Mouse (Mus musculus) layer of hippocampus, postnatal 10 days (tissue): Measurements from ENCODE around the gene Sarnp. TPM values are rescaled to one million over a fixed set of nuclear protein-coding genes. Genes with fewer than 3 reads are reported as not detected.
"Not testable (repeated sequence)": the region's sequence is repeated elsewhere in the genome, so short reads cannot be mapped to it uniquely, and the experiment has no call there.

Experiments
- DNase-seq, 2 experiments: peaks; one replicate each; pipeline ENCODE4 v3.0.0; 2021; ENCODE audit warnings: low spot score in 2 of 2
- total RNA-seq, 2 experiments: library from RNA; stranded (reverse); gene quantifications; 2 replicates each; pipeline ENCODE4 v1.2.3; 2021

The Sarnp gene
- total RNA-seq, 2 experiments from 2014 or later = 40.9 to 48.2 TPM

DNA sequence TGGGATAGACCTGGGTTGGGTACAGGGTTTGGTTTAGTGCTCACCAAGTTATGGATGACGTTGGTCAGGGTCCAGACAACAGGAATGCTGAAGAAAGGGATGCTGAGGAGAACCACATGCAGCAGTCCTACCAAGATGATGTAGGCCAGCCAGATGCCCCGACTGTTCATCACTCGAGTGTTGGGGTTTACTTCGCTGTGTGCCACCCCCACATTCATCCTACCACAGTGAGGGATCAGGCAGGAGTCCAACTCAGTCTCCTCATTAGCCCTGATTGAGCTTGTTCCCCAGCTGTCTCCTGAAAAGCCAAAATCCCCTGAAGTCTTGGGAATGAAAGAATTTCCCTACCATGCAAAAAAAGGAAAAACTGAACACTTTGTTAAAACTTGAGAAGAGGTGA lies 3.1 kb downstream of the Sarnp start:
- no peak for DNase-seq

DNA sequence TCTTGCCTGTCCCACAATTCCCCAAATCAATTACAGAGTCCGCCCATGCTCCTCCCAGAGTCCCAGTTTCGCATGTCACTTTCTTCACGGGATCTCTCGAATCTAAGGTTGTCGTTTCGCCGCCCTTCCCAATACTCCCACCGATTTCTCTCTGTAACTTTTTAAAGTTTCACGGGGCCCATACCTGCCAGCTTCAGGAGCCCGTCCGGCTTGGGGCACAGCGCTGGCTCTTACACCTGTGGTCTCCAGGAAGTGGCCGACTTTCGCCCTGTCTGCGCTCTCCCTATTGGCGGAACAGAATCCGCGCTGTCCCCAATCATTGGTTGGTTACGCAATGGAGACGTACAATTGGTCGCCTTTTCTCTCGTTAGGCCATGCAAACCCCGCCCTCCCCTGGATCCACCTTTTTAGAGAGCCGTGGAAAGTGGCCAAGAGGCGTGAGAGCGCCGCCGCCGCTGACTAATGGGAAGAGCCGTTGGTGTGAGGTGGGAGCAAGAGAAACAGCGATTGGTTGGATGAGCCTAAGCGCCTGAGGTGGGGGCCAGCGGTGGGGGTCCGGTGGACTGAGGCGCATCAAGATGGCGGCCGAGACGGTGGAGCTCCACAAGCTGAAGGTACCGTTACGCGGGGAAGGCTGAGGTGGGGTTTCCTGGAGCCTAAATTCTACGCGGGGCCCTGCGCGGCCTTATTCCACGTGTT lies 4.4 kb downstream of the Sarnp start, which contains the start of gene Ormdl2:
Ormdl2 (minus strand) TSS at position 288 of the 699 bp plus-strand sequence.
- peak; percentile 99 to 100 for DNase-seq

DNA sequence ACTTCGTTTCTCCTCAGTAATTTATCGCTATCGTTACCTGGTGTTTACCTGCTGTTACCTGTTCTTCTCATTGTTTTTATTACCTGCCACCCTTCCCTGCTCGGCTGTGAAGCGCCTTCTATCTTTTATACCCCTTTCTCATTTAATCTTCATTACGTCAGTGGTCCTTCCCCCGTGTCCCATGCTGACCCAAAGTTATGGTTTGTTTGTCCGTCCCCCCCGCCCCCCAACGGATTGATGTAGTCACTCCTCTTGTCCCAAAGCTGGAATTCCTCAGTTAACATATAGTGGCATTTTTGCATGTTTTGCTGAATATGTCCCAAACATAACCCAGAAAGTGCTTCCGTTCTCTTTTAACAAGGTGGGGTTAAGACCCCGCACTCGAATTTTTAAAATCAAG lies 5.0 kb downstream of the Sarnp start:
- no peak for DNase-seq

DNA sequence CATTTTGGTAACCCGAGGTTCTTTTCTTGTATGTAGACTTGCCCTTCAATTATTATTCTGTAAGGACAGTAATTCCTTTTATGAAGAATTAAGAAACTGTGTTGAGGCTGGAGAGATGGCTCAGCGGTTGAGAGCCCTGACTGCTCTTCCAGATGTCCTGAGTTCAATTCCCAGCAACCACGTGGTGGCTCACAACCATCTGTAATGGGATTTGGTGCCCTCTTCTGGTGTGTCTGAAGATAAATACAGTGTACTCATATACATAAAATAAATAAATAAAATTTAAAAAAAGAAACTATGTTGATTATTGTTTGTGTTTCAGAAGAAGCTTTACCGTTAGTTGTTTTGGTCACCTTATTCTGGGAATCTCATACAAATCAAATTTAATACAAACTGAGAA lies 6.0 kb downstream of the Sarnp start:
- DNase-seq = not testable (repeated sequence)

DNA sequence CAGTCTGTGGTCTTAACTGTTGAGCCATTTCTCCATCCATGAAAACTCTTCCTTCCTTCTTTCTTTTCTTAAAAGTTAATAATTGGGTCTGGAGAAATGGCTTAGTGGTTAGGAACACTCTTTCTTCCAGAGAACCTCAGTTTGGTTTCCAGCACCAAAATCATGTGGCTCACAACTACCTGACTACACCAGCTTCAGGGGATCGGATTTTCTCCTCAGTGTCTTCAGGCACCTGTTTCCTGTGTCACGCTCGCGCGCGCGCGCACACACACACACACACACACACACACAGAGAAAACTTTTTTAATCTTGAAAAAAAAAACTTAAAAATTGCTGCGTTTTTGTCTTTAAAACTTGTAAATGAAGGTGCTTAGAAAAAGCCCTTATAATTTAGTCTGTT lies 6.7 kb downstream of the Sarnp start:
- DNase-seq = no peak

DNA sequence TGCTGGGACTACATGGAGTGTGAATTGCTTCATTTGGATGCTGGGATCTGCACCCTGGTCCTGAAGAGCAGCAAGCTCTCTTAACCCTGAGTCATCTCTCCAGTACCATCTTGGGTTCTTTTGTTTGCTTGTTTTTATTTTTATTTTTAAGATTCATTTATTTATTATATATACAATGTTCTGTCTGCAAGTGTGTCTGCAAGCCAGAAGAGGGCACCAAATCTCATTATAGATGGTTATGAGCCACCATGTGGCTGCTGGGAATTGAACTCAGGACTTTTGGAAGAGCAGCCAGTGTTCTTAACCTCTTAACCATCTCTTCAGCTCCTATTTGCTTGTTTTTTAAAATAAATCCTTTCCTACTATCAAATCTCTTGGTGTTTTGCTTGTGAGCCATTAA lies 20.3 kb downstream of the Sarnp start:
- DNase-seq = no peak

DNA sequence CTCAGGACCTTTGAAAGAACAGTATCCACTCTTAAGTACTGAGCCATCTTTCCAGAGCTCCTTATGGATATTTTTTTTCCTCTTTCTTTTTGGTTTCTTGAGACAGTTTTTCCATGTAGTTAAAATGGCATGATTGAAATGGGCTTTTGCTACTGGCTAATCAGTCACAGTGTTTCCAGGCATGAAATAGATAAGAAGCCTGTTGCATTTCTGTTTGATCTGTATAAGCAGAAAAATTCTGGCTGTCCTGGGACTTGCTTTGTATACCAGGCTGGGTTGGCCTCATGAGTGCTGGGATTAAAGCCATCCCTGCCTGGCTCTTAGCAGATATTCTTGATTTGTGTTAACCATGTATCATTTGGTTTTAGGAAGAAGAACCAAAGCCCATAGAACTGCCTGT lies 22.3 kb downstream of the Sarnp start:
- DNase-seq = no peak

DNA sequence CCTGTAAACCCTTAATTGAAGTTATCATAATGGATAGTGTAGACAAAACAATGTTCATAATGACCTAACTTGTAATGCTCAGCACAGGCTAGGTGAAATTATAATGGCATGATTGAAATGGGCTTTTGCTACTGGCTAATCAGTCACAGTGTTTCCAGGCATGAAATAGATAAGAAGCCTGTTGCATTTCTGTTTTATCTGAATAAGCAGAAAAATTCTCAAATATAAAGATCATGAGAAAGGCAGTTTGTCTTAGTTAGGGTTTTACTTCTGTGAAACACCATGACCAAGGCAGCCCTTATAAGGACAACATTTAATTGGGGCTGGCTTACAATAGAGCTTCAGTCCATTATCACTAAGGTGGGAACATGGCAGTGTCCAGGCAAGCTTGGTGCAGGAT lies 23.5 kb downstream of the Sarnp start:
- DNase-seq = no peak

DNA sequence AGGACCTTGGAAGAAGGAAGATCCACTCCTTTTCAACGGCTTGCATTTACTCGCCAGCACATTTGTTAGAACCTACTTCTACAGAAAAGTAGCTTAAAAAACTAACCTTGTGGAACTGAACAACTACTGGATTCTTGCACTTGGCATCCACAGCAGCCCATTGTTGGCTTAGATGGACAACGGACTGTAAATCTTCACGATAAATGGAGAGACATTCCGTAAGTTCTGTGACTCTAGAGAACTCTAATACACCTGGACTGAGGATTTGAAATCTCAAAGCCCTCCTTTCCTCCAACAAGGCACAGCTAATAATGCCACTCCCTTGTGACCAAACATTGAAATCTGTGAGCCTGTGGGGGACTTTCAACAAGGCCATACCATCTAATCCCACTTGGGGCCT lies 26.1 kb downstream of the Sarnp start:
- no peak for DNase-seq

DNA sequence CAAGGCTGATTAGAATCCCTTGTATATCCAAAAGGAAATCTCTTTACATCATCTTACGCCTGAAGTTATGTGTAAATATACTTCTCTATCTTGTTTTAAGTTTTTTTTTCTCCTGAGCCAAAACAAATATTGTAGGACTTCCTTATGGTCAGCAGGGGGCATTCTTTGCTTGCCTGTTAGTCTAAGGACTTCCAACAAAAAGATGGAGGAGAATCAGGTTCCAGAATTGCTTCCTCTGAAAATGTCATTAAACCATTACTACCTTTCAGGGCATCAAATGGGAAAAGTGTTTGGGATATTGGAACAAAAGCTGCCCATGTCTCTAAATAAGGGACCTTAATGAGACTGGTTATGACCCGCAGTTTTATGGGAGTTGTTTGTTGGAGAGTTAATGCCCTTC lies 28.4 kb downstream of the Sarnp start:
- no peak for DNase-seq

DNA sequence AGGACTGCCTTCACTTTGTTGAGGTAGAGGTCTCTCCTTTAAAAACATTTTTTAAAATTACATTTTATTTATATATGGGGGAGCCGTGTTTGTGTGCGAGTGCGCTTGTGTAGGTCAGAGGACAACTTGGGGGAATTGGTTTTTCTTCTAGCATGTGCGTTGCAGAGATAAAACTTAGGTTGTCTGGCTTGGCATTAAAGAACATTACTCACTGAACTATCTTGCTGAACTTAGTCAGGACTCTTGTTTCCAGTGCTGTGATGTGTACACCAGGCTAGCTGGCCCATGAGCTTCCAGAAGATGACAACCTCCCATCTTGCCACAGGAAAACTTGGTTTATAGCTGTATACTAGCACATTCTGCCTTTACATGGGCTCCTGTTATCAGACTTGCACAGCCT lies 29.5 kb downstream of the Sarnp start:
- no peak for DNase-seq

DNA sequence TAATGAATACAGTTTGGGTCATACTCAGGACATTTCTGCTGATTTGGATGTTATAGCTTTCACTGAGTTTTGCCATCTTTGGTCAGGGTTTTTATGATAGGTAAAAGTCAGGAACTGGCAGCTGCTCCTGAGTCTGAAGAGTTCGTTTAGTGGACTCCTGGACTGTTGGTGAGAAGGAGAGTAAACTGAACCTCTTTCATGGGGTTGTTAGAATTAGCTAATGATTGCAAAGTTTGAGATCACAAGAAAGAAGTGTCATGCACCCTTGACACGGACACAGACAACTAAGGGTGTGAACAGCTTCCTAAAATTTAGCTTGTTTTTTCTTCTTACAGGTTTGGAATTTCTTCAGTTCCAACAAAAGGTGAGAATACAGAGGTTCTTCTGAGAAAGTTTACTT lies 31.3 kb downstream of the Sarnp start:
- no peak for DNase-seq

DNA sequence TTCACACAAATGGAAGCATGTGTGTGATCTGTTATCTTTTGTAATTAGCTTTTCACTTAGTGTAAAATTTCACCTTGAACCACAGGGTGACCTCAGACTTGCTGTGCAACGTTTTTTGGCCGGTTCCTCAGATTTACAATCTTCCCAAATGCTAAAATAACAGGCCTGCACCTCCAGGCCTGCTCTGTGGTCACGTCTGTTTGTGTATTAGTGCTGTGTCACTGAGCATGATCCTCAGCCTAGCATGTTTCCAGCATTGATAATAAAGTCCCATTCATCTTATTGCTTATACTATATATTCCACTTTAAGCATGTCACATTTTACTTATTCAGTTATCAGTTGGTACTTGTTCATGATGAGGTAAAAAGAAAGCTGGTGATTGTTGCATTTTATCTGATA lies 33.2 kb downstream of the Sarnp start:
- DNase-seq = no peak

DNA sequence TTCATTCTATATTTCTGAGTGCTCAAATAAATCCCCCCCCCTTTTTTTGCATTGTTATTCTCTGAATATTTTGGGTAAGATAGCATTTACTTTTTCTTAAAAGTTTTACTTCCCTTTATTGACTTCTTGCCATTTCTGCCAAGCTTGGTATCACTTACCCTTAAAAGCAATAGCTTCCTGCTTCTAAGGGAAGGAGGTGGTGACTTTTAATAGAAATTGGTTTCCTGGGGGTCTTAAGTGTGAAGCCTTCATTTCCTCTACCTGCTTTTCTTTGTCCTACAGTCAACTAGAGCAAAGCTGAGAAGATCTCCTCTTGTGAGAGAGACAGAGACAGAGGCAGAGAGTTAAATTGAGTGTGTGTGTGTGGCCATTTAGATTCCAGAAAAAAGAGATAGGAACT lies 44.0 kb downstream of the Sarnp start:
- no peak for DNase-seq

DNA sequence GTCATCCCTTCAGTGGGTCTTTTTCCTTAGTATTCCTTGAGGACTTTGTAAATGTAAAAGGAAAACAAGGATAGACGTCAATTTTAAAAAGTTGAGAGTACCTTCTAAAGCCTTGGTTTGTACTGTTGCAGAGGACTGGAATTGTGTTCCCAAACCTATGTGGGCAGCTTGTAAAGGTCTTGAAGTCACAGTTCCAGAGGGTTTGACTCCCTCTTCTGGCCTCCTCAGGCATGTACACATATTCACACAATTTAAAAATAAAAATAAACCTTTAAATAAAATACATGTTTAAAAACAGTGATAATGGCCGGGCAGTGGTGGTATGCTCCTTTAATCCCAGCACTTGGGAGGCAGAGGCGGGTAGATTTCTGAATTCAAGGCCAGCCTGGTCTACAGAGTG lies 48.9 kb downstream of the Sarnp start:
- no peak for DNase-seq

DNA sequence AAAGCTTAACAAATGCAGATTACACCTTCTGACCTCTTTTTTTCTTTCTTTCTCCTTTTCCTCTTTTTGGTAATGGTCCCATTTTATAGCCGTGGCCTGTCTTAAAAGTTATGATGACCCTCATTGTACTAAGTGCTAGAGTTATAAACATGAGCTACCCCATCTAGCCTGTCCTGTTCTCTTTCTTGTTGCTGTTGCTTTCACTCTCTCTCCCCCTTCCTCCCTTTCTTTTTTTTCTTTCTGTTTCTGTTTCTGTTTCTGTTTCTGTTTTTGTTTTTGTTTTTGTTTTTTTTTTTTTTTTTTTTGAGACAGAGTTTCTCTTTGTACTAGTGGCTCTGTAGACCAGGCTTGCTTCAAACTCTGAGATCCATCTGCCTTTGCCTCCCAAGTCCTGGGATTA lies 49.4 kb downstream of the Sarnp start:
- DNase-seq = no peak

DNA sequence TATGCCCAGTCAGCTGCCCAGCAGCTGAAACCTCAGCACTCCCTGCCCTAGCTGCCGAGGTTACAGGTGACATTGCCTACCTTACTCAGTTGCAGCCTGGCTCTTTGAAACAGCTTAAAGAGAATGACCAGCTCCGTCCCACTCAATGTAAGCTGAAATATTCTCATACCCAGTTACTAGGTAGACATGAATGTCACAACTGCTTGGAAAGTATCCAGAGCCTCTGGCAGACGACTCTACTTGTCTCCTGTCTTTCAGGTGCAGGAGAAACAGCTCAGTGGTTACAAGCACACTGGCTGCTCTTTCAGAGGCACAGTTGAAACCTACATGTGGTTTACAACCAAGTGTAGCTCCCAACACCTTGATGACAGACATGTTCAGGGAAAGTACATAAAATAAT lies 53.2 kb downstream of the Sarnp start:
- no peak for DNase-seq

DNA sequence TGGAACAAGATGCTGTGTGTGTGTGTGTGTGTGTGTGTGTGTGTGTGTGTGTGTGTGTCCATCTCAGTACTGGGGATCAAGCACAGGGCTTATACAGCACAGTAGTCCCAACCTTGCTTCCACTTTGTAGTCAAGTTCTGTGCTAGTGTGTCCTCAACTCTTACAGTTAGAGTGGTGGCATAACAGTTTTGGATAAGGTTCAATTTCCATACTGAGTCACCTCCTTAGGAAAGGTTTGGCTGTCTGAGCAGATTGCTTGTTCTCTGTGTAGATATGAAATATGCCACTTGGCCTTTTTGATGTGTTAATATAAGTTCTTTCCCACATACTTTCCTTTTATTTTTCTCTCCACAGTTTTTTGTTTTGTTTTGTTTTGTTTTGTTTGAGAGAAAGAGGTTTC lies 61.2 kb downstream of the Sarnp start:
- no peak for DNase-seq

DNA sequence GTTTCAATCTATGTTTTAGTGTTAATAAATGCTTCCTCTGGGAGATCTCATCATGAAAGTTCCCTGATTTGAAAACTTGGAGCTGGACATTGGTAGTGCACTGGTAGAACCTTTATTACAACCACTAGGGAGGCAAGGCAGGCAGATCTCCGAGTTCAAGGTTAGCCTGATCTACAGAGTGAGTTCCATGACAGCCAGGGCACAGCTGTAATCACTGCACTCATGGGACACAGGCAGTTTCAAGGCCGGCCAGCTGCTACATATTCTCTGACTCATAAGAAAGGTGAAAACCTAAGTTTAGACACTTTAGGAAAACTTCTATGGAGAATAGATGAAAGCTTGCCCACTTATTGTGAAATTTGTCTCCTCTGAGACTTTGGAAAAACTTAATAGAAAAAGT lies 61.7 kb downstream of the Sarnp start:
- no peak for DNase-seq

DNA sequence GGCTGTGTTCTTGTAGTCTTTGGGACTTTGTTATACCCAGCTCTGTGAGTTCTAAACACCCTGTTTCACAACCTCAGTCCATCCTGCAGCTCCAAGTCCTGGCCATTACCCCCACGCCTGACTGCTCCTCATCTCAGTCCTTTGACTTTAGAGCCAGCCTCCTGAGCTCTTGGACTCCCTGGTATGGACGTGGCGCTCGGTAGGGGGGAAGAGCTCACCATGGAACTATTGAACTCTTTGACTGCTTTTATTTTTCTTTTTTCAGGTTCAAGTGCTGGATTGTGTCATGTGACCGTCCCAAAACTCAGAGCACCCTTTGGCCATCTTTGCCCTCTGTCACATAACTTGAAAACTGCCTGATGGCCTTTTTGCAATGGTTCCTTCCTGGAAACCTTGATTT lies 64.9 kb downstream of the Sarnp start:
- DNase-seq = no peak

DNA sequence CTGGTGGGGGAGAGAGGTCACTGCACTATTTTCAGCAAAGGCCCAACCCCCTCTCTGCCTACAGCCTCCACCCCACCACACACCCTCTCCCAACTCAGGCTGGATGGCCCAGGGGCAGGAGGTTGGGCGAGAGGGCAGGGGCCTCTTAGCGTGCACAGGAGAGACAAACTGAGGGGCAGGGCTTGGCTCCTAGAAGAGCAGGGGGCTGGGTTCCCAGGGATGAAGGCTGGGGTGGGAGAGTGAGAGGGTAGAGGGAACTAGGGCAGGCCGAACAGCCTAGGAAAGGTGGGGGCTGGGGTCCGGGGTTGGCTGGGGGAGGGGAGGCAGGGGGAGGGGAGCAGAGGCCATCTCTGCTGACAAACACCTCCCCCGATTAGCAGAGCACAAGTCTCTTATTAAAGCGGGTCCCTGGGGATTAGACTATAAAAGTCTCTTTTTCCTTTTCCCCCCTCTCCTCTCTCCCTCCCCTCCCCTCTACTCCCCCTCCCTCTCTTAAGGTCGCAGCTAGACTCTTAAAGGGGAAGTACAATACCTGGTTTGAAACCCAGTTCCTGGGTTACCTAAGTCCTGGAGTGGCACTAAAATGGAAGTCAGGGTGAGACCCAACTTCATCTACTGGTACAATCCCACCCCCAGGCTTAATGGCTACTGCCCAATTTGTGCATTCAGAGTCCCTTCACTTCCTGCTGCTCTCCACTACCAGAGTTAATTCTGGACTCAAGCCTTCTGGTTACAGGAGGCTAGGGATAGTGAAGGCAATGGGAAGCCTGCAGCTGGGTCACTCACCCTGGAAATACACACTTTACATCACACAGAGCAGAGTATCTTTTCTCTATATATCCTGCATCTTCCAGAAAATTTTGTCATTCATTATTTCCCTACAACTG lies 72.1 kb downstream of the Sarnp start:
- no peak for DNase-seq

DNA sequence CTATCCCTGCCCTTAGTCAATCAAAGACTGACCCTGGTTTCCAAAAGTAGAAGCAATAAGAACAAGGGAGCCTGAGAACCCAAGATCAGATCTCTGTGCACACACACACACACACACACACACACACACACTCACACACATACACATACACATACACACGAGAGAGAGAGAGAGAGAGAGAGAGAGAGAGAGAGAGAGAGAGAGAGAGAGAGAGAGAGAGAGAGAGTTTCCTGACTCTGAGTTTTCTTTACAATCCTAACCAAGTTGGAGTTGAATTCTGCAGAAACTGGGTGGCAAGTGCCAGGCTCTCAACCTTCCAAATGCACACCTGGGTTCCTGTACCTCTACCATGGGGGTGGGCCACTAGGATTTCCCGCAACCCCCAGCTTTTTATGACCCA lies 72.7 kb downstream of the Sarnp start:
- no peak for DNase-seq
